Mouse (Mus musculus) retina, embryonic 14.5 days (tissue): ENCODE data around the gene Tbcc.
A peak's percentile ranks its signal among the peaks of the same experiment; 100 is the strongest.

Source experiments
- DNase-seq: peaks from one replicate; pipeline ENCODE4 v3.0.0-alpha.2; 2015; ENCODE audit warnings: low spot score

Gene Tbcc

DNA sequence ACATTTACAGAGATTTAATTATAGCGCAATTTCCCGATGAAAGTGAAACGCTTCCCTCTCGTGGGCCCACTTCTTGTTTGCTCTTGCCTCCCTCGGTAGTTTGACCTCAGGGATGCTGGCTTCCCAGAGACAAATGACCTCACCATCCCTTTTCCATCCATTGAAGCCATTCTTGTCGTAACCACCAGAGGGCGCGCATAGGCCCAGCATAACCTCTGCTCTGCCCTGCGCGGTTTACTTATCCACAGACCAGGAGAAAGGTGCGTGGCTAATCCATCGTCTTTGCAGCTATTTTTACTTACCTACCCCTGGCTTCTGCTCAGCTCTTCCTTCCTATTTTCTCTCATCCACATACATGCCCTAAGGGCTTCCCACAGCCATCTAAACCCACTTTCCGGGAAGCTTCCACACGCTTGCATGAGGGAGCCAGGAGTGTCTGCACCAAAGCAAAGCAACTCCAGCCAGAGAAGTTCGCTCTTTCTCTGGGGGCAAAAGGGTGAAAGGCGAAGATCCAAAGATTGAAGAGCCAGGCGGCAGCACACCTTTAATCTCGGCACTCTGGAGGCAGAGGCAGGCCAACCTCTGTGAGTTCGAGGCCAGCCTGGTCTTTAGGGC lies 13.5 kb downstream of the Tbcc start:
- DNase-seq, result peak; percentile 92

DNA sequence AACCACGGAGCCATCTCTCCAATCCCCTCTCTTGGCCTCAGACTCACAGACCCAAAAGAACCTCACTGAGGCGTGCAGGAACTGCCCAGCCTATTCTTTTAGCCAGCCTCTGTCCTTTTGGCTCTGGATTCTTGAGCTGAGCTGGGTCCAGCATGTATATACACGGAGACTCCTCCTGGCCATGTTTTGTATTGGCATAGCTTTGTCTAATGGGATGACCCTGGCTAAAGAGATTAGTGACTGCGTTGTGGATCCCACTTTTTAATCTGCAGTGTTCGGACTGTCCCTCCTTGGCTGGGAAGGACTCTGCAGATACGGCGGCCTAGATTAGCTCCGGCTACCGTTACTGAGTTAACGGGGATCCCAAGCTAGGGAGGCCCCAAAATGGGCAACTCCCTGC lies 19.7 kb downstream of the Tbcc start, which contains the start of gene Prph2:
Prph2 (plus strand) TSS at position 274 of the 400 bp plus-strand sequence.
- DNase-seq, result no peak

DNA sequence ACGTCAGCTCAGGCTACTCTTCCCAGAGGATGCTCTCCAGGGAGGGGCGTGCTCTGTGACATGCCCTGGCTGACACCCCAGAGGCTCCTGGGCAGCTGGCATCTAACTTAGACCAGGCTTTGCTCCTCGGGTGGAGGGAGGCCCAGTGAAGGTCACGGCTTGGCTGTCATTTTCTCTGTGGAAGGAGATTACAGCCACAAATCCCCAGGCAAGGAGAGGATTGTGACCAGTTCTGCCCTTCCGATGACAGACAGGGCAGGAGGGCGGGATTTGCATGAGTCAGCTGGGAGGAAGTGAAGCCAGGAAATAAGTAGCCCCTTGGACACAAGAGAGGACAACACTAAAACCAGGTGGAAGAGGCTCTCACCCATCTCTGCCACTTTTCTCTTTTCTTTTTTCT lies 21.8 kb downstream of the Tbcc start:
- DNase-seq, result peak; percentile 30

DNA sequence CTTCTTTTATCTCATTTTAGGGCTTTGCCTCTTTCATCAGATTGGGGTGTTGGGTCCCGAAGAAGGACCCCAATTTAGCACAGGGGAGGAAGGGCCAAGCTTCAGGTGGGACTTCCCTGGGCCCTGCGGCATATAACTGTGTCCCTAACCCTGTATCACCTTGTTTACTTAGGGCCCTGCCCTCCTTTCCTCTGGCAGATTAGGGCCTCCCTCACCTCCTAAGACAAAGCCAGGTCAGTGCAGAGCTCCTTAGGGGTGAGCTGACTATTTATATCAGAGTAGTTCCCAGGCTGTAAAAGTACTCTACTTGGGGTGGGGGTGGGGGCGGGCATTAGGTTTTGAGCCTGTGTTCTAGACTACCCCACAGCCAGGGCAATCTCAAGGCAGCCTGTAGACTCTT lies 24.6 kb downstream of the Tbcc start:
- no peak for DNase-seq

DNA sequence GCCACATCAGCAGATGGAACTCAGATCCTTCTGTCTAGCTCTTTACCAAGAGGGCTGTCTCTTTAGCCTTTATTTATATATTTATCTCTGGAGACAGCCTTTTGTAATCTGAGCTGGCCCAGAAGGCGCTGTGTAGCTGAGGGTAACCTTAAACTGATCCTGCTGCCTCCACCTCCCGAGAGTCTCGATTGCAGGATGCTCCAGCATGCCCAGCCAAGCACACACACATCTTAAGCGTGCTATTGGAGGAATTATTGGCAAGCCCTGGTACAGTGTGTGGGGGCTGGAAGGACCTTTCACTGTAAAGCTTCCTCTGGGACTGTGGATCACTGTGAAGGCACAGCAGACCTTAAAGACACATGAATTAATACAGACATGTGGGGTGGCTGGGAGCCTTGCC lies 28.5 kb downstream of the Tbcc start:
- peak; percentile 10 for DNase-seq

DNA sequence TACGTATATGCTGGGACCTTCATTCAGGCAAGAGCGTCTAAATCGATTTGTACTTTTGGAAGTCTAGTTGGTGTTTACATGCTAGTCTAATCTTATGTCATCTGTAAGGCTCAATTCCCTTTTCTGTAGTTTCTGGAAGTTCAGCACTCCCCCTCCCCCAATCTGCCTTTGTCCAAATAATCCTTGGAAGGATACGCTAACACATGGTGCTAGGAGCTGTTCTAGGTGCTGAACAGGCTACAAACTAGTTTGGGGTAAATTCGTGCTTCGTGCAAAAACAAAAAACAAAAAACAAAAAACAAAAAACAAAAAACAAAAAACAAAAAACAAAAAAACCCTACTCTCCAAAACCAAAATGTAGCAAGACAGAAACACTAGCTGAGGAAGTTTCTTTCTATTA lies 30.4 kb downstream of the Tbcc start:
- peak; percentile 23 for DNase-seq

DNA sequence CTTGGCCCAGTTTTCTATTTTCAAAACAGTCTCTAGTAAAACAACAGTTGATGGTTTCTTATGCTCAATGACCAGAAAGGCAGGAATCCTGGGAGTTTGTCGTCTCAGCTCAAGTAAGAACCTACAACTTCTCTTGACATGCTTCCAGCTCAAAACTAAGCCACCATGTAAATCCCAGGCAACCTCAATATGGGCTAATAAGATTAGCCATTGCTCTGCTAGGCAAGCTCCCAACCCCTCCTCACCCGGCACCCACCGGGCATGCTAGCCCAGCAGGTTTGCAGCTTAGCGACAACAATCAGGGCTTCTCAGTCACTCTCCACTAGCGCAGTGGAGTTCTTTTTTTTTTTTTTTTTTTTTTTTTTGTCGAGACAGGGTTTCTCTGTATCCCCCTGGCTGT lies 35.7 kb downstream of the Tbcc start:
- DNase-seq, result peak; percentile 36

DNA sequence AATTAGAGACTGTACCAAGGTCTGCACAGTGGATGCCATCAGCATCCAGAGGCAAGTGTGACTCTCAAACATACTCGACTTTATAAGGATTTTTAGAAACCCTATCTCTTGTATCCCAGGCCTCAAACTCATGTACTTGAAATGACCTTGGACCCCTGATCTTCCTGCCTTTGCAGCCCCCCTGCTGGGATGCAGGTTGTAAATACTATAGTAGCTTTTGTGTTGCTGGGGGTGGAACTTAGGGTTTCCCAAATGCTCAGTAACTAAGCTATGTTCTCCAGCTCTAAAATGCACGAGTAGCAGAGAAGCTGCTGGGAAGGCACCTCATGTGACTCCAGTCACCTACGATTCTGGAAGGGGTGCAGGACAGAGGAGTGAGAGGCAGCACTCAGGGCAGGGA lies 36.5 kb downstream of the Tbcc start:
- no peak for DNase-seq

DNA sequence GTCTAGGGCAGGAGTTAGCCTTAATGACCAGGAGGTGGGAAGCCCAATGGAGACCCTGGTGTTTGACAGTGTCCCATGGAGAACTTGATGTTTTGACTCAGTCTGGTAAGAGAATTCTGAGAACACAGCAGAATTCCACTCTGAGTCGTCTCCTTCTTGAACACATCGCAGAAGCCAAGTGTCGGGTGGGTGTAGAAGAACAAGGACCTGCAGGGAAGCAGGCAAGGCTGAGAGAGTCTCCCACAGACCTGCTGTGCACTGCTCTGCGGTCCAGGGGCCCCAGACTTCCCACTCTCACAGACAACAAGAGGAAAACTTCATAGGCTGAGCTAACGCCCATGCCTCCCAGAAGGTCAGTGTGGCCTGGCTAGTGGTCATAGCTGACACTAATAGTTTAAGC lies 37.3 kb downstream of the Tbcc start:
- DNase-seq, result no peak

DNA sequence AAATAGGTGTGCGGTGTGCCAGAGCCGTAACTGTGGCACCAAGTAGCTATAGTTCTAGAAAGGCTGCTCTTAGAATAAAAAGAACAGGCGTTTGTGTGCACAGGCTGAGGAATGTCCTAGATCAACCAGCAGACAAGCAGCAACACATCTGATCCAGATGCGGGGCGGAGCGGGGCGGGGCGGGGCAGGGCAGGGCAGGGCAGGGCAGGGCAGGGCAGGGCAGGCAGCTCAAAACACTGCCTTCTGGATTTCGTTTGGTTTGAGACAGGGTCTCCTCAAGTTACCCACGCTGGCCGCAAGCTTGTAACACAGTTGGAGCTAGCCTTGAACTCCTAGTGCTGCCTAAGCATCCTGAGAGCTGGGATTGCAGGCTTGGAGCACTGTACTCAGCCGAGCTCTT lies 38.8 kb downstream of the Tbcc start:
- DNase-seq, result no peak

DNA sequence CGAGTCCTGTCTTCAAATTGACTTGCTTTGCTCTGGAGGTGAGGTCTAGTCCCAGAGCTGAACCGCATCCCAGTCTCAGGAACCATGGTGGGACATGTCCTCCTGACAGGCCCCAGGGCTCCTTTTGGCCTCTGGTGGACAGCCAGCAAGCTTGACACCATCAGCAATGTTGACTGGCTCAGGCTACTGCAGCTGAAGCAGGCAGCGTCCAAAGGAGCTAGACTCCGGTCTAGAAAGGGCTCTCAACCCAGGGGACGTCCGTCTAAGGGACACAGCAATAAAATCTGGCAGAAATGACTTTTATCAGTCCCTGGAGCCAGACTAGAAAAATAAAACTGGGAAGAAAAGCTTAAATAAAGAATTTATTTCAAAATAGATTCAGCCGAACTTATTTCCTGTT lies 39.4 kb downstream of the Tbcc start:
- no peak for DNase-seq

DNA sequence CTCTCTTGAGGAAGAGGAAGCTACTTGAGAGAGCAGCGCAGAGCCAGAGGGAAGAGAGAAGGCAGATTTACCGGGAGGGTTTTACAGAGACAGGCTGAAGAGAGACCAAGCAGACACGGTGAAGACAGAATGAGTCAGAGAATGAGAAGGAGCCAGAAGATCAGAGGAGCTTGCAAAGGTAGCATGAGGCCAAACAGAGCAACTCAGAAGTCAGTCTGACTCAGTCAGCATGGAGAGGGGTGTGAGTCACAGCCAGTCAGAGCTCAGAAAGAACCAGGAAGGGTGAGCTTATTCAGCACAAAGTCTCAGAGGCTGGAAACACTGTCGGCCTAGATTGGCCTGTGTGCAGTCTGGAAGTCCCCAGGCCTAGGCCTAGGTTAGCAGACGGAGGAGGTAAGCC lies 42.5 kb downstream of the Tbcc start:
- DNase-seq, result no peak

DNA sequence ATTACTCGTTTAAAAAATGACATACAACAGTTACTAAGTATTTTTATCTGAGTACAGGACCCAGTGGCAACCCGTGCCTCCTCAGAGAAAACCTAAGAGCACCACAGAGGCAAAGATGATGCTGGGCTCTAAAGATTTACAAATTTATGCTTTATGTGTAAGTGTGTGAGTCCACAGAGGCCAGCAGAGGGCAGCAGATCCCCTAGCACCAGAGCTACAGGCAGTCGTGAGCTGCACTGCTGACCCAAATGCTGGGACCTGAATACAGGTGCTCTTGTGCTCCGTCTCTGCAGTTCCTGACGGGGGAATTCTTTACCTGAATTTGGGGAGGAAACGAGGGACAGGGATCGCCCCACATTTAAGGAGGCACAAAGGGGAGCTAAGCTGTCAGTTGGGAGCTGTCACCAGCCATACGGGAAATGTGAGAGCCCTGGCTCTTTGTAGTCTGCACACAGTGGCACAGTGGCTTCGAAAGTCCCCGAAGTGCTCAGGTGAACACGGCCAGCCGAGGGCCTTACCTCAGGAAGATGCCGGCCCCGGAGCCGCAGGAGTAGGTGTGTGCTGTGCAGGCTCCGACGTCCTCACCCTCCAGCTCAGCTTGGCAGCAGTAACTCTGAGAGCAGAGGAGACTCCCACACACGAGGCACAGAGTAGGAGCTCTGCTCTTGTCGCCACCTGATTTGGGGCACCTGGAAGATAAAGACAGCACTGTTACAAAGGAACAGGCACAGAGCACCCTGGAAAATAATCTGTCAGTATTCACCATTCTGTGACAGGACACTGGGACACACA lies 43.3 kb downstream of the Tbcc start:
- DNase-seq, result peak; percentile 78

DNA sequence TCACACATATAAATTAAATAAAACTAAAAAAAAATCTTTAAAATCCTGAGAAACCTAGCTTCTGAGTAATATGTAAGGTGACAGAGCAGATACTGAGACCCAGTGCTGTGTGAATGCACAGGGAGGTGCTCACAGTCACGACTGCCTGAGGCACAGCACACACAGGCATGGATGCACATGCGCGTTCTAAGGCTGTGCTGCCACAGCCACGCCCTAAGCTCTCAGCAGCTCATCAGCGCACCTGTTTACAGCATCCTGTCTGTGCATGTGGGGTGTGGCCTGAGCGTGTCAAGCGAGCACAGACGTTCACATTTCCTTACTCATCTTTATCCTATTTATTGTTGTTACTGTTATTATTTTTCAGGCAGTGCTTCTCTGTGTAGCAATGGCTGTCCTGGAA lies 50.0 kb downstream of the Tbcc start:
- no peak for DNase-seq
